Mouse (Mus musculus) inflammation-experienced regulatory T-cells, adult 6 months (primary cell): ENCODE results near the gene Irs1. TPM values are rescaled to one million over a fixed set of nuclear protein-coding genes. Genes with fewer than 3 reads are reported as not detected.

Source experiments
- ATAC-seq: one replicate; pipeline ENCODE4 v1.8.0; 2017
- polyA plus RNA-seq, 3 experiments: library from polyadenylated mRNA; unstranded; fragments of 100-300 nt; shearing (Covaris generic); gene quantifications; one replicate each; pipeline ENCODE4 v1.2.1; 2017

Irs1 gene
- polyA plus RNA-seq = not detected

GRCm38 (mm10) chr1:82291151-82291797, at the start of gene Irs1:
Gene Irs1 (minus strand): TSS chr1:82291416.
- peak; percentile 49 for ATAC-seq

GRCm38 (mm10) chr1:82334506-82334905, 43.3 kb upstream of the Irs1 start:
- no peak for ATAC-seq

- no peak for ATAC-seq
Measured at GRCm38 (mm10) chr1:82329954-82330247, 38.7 kb upstream of the Irs1 start.

GRCm38 (mm10) chr1:82329237-82329953, 38.2 kb upstream of the Irs1 start:
- ATAC-seq = no peak

GRCm38 (mm10) chr1:82328033-82328775, 37.0 kb upstream of the Irs1 start:
- ATAC-seq = no peak

GRCm38 (mm10) chr1:82326120-82326519, 34.9 kb upstream of the Irs1 start:
- no peak for ATAC-seq

GRCm38 (mm10) chr1:82324131-82324785, 33.0 kb upstream of the Irs1 start:
- no peak for ATAC-seq

- no peak for ATAC-seq
Measured at GRCm38 (mm10) chr1:82321441-82321840, 30.2 kb upstream of the Irs1 start.

GRCm38 (mm10) chr1:82320864-82321263, 29.6 kb upstream of the Irs1 start:
- ATAC-seq = no peak

GRCm38 (mm10) chr1:82320456-82320855, 29.2 kb upstream of the Irs1 start:
- ATAC-seq = no peak

GRCm38 (mm10) chr1:82316746-82317126, 25.5 kb upstream of the Irs1 start:
- peak; percentile 51 for ATAC-seq

- ATAC-seq = peak; percentile 96
Measured at GRCm38 (mm10) chr1:82316111-82316745, 25.0 kb upstream of the Irs1 start, which contains the start of gene Rhbdd1. Gene Rhbdd1 (plus strand): TSS chr1:82316452.

GRCm38 (mm10) chr1:82304483-82304882, 13.3 kb upstream of the Irs1 start:
- ATAC-seq = no peak

GRCm38 (mm10) chr1:82298586-82298985, 7.4 kb upstream of the Irs1 start:
- no peak for ATAC-seq

- peak; percentile 62 for ATAC-seq
Measured at GRCm38 (mm10) chr1:82294102-82294501, 2.9 kb upstream of the Irs1 start.

- ATAC-seq = no peak
Measured at GRCm38 (mm10) chr1:82292771-82293170, 1.6 kb upstream of the Irs1 start.

GRCm38 (mm10) chr1:82291930-82292712, 905 bp upstream of the Irs1 start:
- ATAC-seq = no peak

- no peak for ATAC-seq
Measured at GRCm38 (mm10) chr1:82290723-82291150, 479 bp downstream of the Irs1 start.

GRCm38 (mm10) chr1:82289990-82290681, 1.1 kb downstream of the Irs1 start:
- no peak for ATAC-seq

- ATAC-seq = no peak
Measured at GRCm38 (mm10) chr1:82289116-82289989, 1.9 kb downstream of the Irs1 start.
